Mouse (Mus musculus) liver, embryonic 12.5 days (tissue): ENCODE measurements at regions not wholly inside any gene's neighbourhood (a gene's known extent, or its start where the extent isn't known, plus 50 kb on each side); places are given as distances from the start of the nearest gene placed in this dataset.
A peak's percentile ranks its signal among the peaks of the same experiment; 100 is the strongest.

Experiments
- ATAC-seq: fragments of 200-750 bp; cut with Nextera tagmentation; 2 replicates; pipeline ENCODE4 v1.8.0; 2017; ENCODE audit warnings: moderate number of reproducible peaks, mild to moderate bottlenecking, moderate library complexity
- H3K27ac ChIP-seq: fragments of 300-500 bp; sonication (generic); 2 replicates; pipeline ENCODE4 v1.5.1; 2016; ENCODE audit warnings: mild to moderate bottlenecking
- H3K27me3 ChIP-seq: fragments of 300-500 bp; sonication (generic); replicated peaks from 2 replicates; pipeline ENCODE4 v1.6.1; 2016; ENCODE audit warnings: mild to moderate bottlenecking, moderate library complexity
- H3K36me3 ChIP-seq: fragments of 300-500 bp; sonication (generic); 2 replicates; pipeline ENCODE4 v1.6.1; 2016; ENCODE audit warnings: mild to moderate bottlenecking, moderate library complexity
- H3K4me1 ChIP-seq: fragments of 300-500 bp; sonication (generic); 2 replicates; pipeline ENCODE4 v1.6.1; 2016
- H3K4me2 ChIP-seq: fragments of 300-500 bp; sonication (generic); 2 replicates; pipeline ENCODE4 v1.6.1; 2016; ENCODE audit warnings: mild to moderate bottlenecking, moderate library complexity
- H3K4me3 ChIP-seq: fragments of 300-500 bp; sonication (generic); 2 replicates; pipeline ENCODE4 v1.5.1; 2016; ENCODE audit warnings: mild to moderate bottlenecking, moderate library complexity
- H3K9ac ChIP-seq: fragments of 300-500 bp; sonication (generic); 2 replicates; pipeline ENCODE4 v1.6.1; 2016; ENCODE audit warnings: mild to moderate bottlenecking, moderate library complexity
- H3K9me3 ChIP-seq: fragments of 300-500 bp; sonication (generic); replicated peaks from 2 replicates; pipeline ENCODE4 v1.6.1; 2016; ENCODE audit warnings: mild to moderate bottlenecking, moderate library complexity
- WGBS: fragments of 180-500 bp; shearing (Covaris S2); methylation state at CpG from one replicate; pipeline ENCODE4 v1.1.7; 2016; ENCODE audit not compliant: insufficient replicate concordance; 5-methylcytosine and 5-hydroxymethylcytosine counted together

- WGBS: 32% methylated on average over 2 of the region's 2 CpGs
- H3K4me2 ChIP-seq: no peak overlapping the region
- no peak overlapping the region for H3K4me3 ChIP-seq
- H3K36me3 ChIP-seq: no peaks in the 10 kb centered on the region
- no peaks in the 10 kb centered on the region for H3K9me3 ChIP-seq
- H3K27ac ChIP-seq: no peak overlapping the region
- ATAC-seq: no peak
- peaks cover 7% of the 10 kb centered on the region; the same call in 1 of the 2 replicates for H3K27me3 ChIP-seq
- H3K9ac ChIP-seq: no peak overlapping the region
- no peaks in the 10 kb centered on the region for H3K4me1 ChIP-seq
Measured at GRCm38 (mm10) chr13:44559706-44560105, 169.6 kb upstream of the Jarid2 start.

DNA sequence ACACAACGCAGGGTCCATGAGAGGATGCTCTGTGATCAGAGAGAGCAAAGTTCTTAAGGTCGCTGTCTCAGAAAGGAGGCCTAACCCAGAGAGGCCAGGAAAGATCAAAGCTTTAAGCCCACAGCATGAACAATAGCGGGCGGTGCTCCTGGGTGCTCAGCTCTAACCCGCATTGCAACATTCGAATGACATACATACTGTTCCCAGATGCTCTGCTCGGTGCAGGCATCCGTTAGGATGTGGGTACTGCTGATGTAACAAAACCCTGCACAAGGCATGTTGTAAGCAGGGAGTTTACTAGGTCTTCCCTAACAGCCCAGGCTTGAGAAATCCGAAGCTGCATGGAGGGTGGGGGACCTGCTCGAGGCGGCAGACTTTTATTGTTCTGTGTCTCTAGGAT is 164.6 kb upstream of the Jarid2 start:
- Histone ChIP-seq H3K4me3 (no peak overlapping the region), H3K9ac (no peak overlapping the region), H3K9me3 (no peaks in the 10 kb centered on the region), H3K4me1 (no peaks in the 10 kb centered on the region), H3K36me3 (no peaks in the 10 kb centered on the region), H3K4me2 (no peak overlapping the region), H3K27me3 (no peaks in the 10 kb centered on the region; the same call in 1 of the 2 replicates), H3K27ac (no peak overlapping the region)
- 55% methylated on average over 11 of the region's 11 CpGs for WGBS
- no peak for ATAC-seq

DNA sequence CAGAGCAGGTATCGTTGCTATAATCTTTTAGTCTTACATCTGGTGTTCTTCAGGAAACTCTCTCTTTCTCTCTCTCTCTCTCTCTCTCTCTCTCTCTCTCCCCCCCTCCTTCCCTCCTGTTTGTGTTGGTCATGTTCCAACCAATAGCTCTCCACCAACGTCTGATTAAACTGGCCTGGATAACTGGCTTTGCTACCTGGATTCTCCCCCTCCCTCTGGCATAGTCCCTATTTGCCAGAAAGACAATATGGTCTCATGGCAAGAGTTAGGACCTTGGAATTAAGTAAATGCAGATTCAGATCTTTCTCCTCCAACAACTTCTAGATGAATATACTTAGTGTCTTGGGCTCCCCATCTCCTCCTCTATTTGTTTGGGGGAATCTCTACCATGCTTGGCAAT is 161.6 kb upstream of the Jarid2 start:
- no peaks in the 10 kb centered on the region for H3K9me3 ChIP-seq
- WGBS: 50% methylated on average over 2 of the region's 2 CpGs
- ATAC-seq: no peak
- no peak overlapping the region for H3K4me3 ChIP-seq
- H3K27me3 ChIP-seq: no peaks in the 10 kb centered on the region
- no peak overlapping the region for H3K9ac ChIP-seq
- no peaks in the 10 kb centered on the region for H3K36me3 ChIP-seq
- H3K4me1 ChIP-seq: no peaks in the 10 kb centered on the region
- no peak overlapping the region for H3K4me2 ChIP-seq
- H3K27ac ChIP-seq: no peak overlapping the region

- 62% methylated on average over 3 of the region's 3 CpGs for WGBS
- no peaks in the 10 kb centered on the region for H3K9me3 ChIP-seq
- H3K36me3 ChIP-seq: no peaks in the 10 kb centered on the region
- no peak overlapping the region for H3K4me2 ChIP-seq
- no peak overlapping the region for H3K27ac ChIP-seq
- no peak overlapping the region for H3K4me3 ChIP-seq
- H3K27me3 ChIP-seq: no peaks in the 10 kb centered on the region
- H3K9ac ChIP-seq: no peak overlapping the region
- H3K4me1 ChIP-seq: peaks cover 6% of the 10 kb centered on the region; the same call in 1 of the 2 replicates
- no peak for ATAC-seq
Measured at GRCm38 (mm10) chr13:44569241-44569778, 160.0 kb upstream of the Jarid2 start.

DNA sequence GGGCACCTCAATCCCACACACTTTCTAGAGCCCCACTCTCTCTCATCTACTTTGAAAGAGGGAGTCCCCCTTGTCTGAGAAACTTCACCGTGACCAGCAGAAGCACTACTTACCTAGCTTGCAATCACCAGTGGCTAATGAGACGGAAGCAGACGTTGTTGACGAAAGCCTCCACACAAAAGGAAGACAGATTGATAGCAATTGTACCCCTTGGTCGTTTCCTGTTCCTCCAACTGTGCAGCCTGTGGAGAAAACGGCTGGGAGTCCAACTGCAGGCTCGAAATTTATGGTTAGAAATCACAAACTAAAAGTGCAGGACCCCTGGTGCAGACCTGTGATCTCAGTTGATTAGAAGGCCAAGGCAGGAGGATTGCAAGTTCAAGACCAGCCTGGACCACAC is 155.8 kb upstream of the Jarid2 start:
- 6% methylated on average over 7 of the region's 7 CpGs for WGBS
- H3K36me3 ChIP-seq: no peaks in the 10 kb centered on the region
- H3K4me2 ChIP-seq: no peak overlapping the region
- no peak for ATAC-seq
- H3K9me3 ChIP-seq: no peaks in the 10 kb centered on the region
- H3K4me3 ChIP-seq: no peak overlapping the region
- no peaks in the 10 kb centered on the region for H3K27me3 ChIP-seq
- no peak overlapping the region for H3K9ac ChIP-seq
- H3K4me1 ChIP-seq: peaks cover 6% of the 10 kb centered on the region; the same call in 1 of the 2 replicates
- no peak overlapping the region for H3K27ac ChIP-seq

DNA sequence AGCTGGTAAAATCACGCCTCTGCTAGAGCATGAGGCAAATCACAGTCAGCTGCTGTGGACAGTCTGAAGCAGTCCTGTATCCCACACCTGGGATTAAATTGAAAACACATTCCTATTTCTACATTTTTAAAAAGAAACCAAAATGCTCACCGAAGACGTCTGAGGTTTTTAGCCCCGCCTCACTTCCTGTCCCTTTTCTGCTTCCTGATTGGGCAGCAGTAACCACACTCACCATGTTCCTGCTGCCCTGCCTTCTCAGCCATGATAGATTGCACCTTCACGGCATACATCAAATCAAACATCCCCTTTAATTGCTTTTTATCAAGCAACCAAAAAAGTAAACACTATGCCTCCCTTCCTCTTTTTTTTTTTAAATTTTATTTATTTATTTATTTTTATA is 150.1 kb upstream of the Jarid2 start:
- Histone ChIP-seq H3K9ac (no peak overlapping the region), H3K4me1 (peaks cover 27% of the 10 kb centered on the region)

DNA sequence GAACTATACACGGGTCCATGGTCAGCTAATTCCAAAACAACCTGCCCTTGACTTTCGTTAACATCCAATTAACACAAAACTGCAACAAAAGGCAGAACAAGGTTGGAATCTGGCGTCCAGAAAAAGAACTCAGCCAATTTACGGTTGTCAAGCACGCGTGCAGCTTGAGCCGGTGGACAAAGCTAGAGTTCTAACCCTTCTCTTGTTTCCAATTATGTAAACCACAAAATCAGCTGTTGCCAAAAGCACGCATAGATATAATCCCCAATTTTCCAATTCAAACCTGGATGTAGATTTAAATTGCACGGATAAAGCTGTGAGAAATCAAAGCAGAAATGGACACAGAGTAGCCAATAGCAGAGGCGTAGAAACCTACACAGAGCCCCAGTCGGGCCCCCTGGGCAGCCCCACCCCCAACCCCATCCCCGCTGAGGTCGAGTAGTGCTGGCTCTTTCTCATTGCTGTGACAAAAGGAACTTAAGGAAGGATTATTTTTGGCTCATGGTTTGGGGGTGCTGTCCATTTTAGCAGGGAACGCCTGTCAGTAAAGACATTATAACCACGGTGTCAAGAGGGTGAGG is 149.0 kb upstream of the Jarid2 start:
- Histone ChIP-seq H3K4me1 (peaks cover 33% of the 10 kb centered on the region), H3K27ac (no peak overlapping the region), H3K36me3 (no peaks in the 10 kb centered on the region), H3K4me2 (0 out of 2 replicates have a peak overlapping the region, but pooled peaks have one; percentile 6), H3K9ac (no peak overlapping the region), H3K4me3 (no peak overlapping the region), H3K9me3 (no peaks in the 10 kb centered on the region), H3K27me3 (peaks cover 20% of the 10 kb centered on the region; the same call in 1 of the 2 replicates)
- no peak for ATAC-seq
- 42% methylated on average over 15 of the region's 15 CpGs for WGBS

More for the DNA sequence above, 150.1 kb upstream of the Jarid2 start:
- no peaks in the 10 kb centered on the region for H3K9me3 ChIP-seq
- WGBS: 66% methylated on average over 5 of the region's 5 CpGs
- H3K4me3 ChIP-seq: no peak overlapping the region
- no peak overlapping the region for H3K27ac ChIP-seq
- H3K36me3 ChIP-seq: no peaks in the 10 kb centered on the region
- H3K4me2 ChIP-seq: no peak overlapping the region
- peaks cover 20% of the 10 kb centered on the region; the same call in 1 of the 2 replicates for H3K27me3 ChIP-seq
- ATAC-seq: no peak

DNA sequence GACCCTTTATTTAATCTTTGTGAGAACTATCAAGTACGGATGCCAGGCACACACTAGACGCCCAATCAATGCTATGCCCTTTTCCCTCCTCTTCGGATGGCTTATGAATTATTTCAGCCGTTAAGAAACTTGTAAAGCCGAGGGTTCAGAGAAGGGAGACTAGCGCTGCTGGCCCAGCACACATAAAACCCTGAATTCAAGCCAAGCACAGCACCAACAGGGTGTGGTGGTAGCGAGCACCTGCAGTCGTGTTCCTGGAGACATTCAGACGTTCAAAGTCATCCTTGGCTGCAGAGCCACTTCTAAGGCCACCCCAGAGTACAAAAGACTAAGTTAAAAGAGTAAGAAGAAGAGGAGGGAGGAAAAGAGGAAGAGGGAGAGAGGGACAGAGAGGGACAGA is 148.5 kb upstream of the Jarid2 start:
- no peak for ATAC-seq

DNA sequence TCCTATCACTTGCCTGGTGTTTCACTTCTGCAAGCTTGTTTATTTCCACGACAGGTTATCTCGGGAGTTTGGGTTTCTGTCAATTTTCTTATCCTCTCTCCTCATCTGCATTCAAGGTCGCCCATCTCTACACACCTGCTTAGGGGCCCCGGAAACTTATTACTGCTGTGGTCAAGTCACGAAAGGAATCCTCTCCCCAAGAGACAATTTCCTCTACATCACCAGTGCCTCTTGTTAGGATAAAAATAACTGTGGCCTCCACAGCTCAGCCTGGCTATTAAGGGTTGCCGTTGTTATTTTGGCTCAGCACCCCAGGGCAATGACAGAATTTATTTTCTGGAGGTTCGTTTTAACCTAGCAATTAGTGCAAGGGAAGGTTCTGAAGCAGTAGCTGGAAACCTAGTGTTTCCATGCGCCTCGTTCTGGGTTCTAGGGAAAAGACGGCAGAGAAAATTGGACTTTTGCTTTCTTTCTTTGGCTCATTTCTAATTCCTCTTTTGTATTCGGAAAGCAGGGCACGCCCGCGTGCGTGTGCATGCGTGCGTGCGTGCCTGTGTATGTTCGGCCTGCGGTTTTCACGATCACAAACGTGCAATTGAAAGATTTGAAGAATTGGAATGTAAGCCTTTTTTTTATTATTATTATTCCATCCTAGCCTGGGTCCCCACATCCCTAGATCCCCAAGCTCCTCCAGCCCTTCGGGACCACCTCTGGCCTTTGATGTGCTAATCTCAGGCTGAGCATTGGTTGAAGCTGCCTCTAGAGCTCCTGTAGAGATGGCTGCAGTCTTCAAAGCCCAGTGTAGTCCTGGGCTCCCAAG is 147.1 kb upstream of the Jarid2 start:
- ATAC-seq: no peak
- Histone ChIP-seq H3K4me3 (no peak overlapping the region), H3K4me2 (peak overlapping the region; percentile 16; the same call in 1 of the 2 replicates), H3K9ac (no peak overlapping the region), H3K36me3 (no peaks in the 10 kb centered on the region), H3K4me1 (peaks cover 33% of the 10 kb centered on the region), H3K27me3 (peaks cover 20% of the 10 kb centered on the region; the same call in 1 of the 2 replicates), H3K9me3 (no peaks in the 10 kb centered on the region), H3K27ac (no peak overlapping the region)
- WGBS: 21% methylated on average over 23 of the region's 23 CpGs

More for the DNA sequence above, 148.5 kb upstream of the Jarid2 start:
- no peaks in the 10 kb centered on the region for H3K9me3 ChIP-seq
- H3K4me3 ChIP-seq: no peak overlapping the region
- WGBS: 42% methylated on average over 9 of the region's 9 CpGs
- H3K4me2 ChIP-seq: peak overlapping the region; percentile 6; the same call in 1 of the 2 replicates
- peaks cover 33% of the 10 kb centered on the region for H3K4me1 ChIP-seq
- H3K36me3 ChIP-seq: no peaks in the 10 kb centered on the region
- H3K9ac ChIP-seq: no peak overlapping the region
- H3K27ac ChIP-seq: no peak overlapping the region
- peaks cover 20% of the 10 kb centered on the region; the same call in 1 of the 2 replicates for H3K27me3 ChIP-seq

DNA sequence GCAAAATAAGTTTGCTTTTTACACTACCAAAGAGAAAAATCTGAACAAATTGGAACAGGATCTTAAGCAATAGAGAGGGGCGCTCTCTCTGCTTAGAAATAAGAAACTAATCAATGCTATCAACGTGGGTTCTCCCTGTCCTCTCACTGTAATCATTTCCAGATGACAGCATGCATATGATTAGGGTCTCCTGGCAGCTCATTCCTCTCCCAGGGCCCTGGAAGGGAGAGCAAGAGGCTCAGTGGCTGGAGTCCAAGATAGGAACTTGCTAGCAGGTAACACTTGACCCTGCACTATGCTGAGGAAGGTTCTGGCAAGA is 146.5 kb upstream of the Jarid2 start:
- no peak overlapping the region for H3K4me2 ChIP-seq
- H3K9me3 ChIP-seq: no peaks in the 10 kb centered on the region
- H3K27me3 ChIP-seq: peaks cover 20% of the 10 kb centered on the region; the same call in 1 of the 2 replicates
- H3K9ac ChIP-seq: no peak overlapping the region
- H3K27ac ChIP-seq: no peak overlapping the region
- no peak for ATAC-seq
- H3K4me1 ChIP-seq: peaks cover 34% of the 10 kb centered on the region
- WGBS: 41% methylated on average over 2 of the region's 2 CpGs
- no peak overlapping the region for H3K4me3 ChIP-seq
- no peaks in the 10 kb centered on the region for H3K36me3 ChIP-seq

DNA sequence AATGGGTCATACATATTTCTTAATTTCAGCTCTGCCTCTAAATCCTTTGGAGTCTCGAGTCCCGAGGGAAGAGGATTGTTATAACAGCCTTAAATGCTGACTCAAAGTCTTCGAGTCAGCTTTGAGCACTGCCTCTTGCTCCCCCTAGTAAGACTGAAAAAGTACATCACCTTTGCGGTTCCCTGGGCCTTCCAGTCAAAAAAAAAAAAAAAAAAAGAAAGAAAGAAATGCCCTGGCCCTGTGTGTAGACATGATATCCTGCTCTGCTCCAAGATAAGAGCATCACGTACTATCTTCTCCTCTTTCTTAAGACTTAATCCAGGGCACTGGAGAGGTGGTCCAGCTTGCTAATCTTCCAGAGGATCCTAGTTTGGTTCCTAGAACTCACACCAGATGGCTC is 145.7 kb upstream of the Jarid2 start:
- peaks cover 20% of the 10 kb centered on the region; the same call in 1 of the 2 replicates for H3K27me3 ChIP-seq
- no peak for ATAC-seq
- H3K27ac ChIP-seq: no peak overlapping the region
- WGBS: 46% methylated on average over 5 of the region's 5 CpGs
- H3K4me2 ChIP-seq: no peak overlapping the region
- H3K4me3 ChIP-seq: no peak overlapping the region
- no peaks in the 10 kb centered on the region for H3K9me3 ChIP-seq
- H3K9ac ChIP-seq: no peak overlapping the region
- H3K4me1 ChIP-seq: peaks cover 37% of the 10 kb centered on the region
- H3K36me3 ChIP-seq: no peaks in the 10 kb centered on the region

DNA sequence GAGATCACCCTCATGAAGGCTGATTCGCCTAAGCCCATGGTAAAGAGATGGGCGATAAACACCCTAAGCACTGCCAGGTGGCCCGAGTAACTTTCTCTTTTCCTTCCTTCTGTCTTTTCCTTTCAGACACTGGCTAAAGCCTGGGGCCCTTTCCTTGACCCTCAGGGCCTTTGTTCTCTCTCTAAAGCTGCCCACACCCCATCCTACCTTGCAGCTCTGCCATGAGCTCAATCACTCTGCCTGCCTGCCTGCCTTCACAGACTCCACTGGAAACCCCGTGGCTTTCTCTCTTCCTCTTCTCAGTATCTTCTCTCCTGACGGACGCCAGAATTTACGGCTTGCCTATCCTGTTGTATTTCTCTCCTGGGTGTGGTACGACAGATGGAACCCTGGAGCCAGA is 145.1 kb upstream of the Jarid2 start:
- H3K36me3 ChIP-seq: no peaks in the 10 kb centered on the region
- no peaks in the 10 kb centered on the region for H3K9me3 ChIP-seq
- H3K4me2 ChIP-seq: no peak overlapping the region
- peaks cover 20% of the 10 kb centered on the region; the same call in 1 of the 2 replicates for H3K27me3 ChIP-seq
- H3K4me1 ChIP-seq: peaks cover 37% of the 10 kb centered on the region
- H3K9ac ChIP-seq: no peak overlapping the region
- 33% methylated on average over 8 of the region's 8 CpGs for WGBS
- no peak overlapping the region for H3K4me3 ChIP-seq
- no peak for ATAC-seq
- H3K27ac ChIP-seq: no peak overlapping the region
